Mouse (Mus musculus) hindbrain, postnatal 0 days (tissue): Measurements from ENCODE around the gene Ddx6. TPM values are rescaled to one million over a fixed set of nuclear protein-coding genes. Genes with fewer than 3 reads are reported as not detected.
"Not testable (repeated sequence)": the region's sequence is repeated elsewhere in the genome, so short reads cannot be mapped to it uniquely, and the experiment has no call there.

ENCODE experiments used
- ATAC-seq: fragments of 200-750 bp; cut with Nextera tagmentation; 2 replicates; pipeline ENCODE4 v1.8.0; 2017; ENCODE audit warnings: mild to moderate bottlenecking, moderate TSS enrichment, moderate library complexity
- DNase-seq: peaks from one replicate; pipeline ENCODE4 v3.0.0-alpha.2; 2015; ENCODE audit warnings: low spot score
- H3K27ac ChIP-seq: fragments of 300-500 bp; sonication (generic); 2 replicates; pipeline ENCODE4 v1.5.1; 2014; ENCODE audit warnings: mild to moderate bottlenecking
- H3K27me3 ChIP-seq: fragments of 300-500 bp; sonication (generic); 2 replicates; pipeline ENCODE4 v1.6.1; 2014; ENCODE audit warnings: low read length, mixed read lengths; ENCODE audit not compliant: insufficient read depth
- H3K36me3 ChIP-seq: fragments of 300-500 bp; sonication (generic); 2 replicates; pipeline ENCODE4 v1.6.1; 2014; ENCODE audit warnings: low read length, mixed read lengths; ENCODE audit not compliant: insufficient read depth
- H3K4me1 ChIP-seq: fragments of 300-500 bp; sonication (generic); 2 replicates; pipeline ENCODE4 v1.6.1; 2014; ENCODE audit warnings: antibody characterized with exemption, low read length, mixed read lengths; ENCODE audit not compliant: insufficient read depth
- H3K4me2 ChIP-seq: fragments of 300-500 bp; sonication (generic); 2 replicates; pipeline ENCODE4 v1.6.1; 2014; ENCODE audit warnings: low read depth, mild to moderate bottlenecking, low read length, moderate library complexity, mixed read lengths
- H3K4me3 ChIP-seq: fragments of 300-500 bp; sonication (generic); 2 replicates; pipeline ENCODE4 v1.5.1; 2014; ENCODE audit warnings: low read length
- H3K9ac ChIP-seq: fragments of 300-500 bp; sonication (generic); replicated peaks from 2 replicates; pipeline ENCODE4 v1.6.1; 2014; ENCODE audit warnings: mild to moderate bottlenecking, low read length, moderate library complexity, mixed read lengths
- H3K9me3 ChIP-seq: fragments of 300-500 bp; sonication (generic); 2 replicates; pipeline ENCODE4 v1.6.1; 2016; ENCODE audit warnings: low read length, mixed read lengths
- CTCF ChIP-seq: IDR thresholded peaks from 2 replicates; pipeline ENCODE4 v1.5.1; 2016; ENCODE audit warnings: antibody characterized with exemption, control low read depth, low read depth
- WGBS: fragments of 180-500 bp; shearing (Covaris S2); extraction: QIAGEN DNeasy Blood & Tissue Kit; methylation state at CpG from one replicate; pipeline ENCODE4 v1.1.7; 2014; 5-methylcytosine and 5-hydroxymethylcytosine counted together
- polyA plus RNA-seq: library from polyadenylated mRNA; unstranded; fragments of >200 nt; fragmentation: Nextera tagmentation; extraction: Ambion mirVana; gene quantifications from 2 replicates; pipeline ENCODE4 v1.2.1, GENCODE M21; 2015
- total RNA-seq: library from RNA; depleted of rRNA; stranded (reverse); fragments of >200 nt; gene quantifications from 2 replicates; pipeline ENCODE4 v1.2.3, GENCODE M21; 2014

Ddx6 gene
- total and polyA plus RNA-seq, 2 experiments from 2014 or later, result 22.7 to 52.9 TPM

GRCm38 (mm10) chr9:44570939-44571382, 33.7 kb upstream of the Ddx6 start:
- no peak overlapping the region for H3K9ac ChIP-seq
- H3K36me3 ChIP-seq, result no peaks in the 10 kb centered on the region
- no peaks in the 10 kb centered on the region for H3K27me3 ChIP-seq
- no peak overlapping the region for H3K4me3 ChIP-seq
- DNase-seq (no peak), ATAC-seq (no peak)
- H3K27ac ChIP-seq, result no peak overlapping the region
- H3K9me3 ChIP-seq, result no peaks in the 10 kb centered on the region
- WGBS, result 72% methylated on average over 12 of the region's 12 CpGs
- H3K4me2 ChIP-seq, result no peak overlapping the region
- no peaks in the 10 kb centered on the region for H3K4me1 ChIP-seq
- no peak for TF ChIP-seq CTCF

- H3K9me3 ChIP-seq, result no peaks in the 10 kb centered on the region
- no peak overlapping the region for H3K4me3 ChIP-seq
- H3K9ac ChIP-seq, result no peak overlapping the region
- TF ChIP-seq CTCF, result no peak
- ATAC-seq (no peak), DNase-seq (no peak)
- H3K4me1 ChIP-seq, result no peaks in the 10 kb centered on the region
- H3K27me3 ChIP-seq, result no peaks in the 10 kb centered on the region
- H3K4me2 ChIP-seq, result no peak overlapping the region
- H3K36me3 ChIP-seq, result no peaks in the 10 kb centered on the region
- no peak overlapping the region for H3K27ac ChIP-seq
- WGBS, result 72% methylated on average over 4 of the region's 4 CpGs
Measured at GRCm38 (mm10) chr9:44573306-44573705, 31.4 kb upstream of the Ddx6 start.

GRCm38 (mm10) chr9:44575095-44575494, 29.6 kb upstream of the Ddx6 start:
- no peaks in the 10 kb centered on the region for H3K9me3 ChIP-seq
- no peak for DNase-seq
- no peaks in the 10 kb centered on the region for H3K27me3 ChIP-seq
- no peaks in the 10 kb centered on the region for H3K4me1 ChIP-seq
- no peak overlapping the region for H3K27ac ChIP-seq
- no peaks in the 10 kb centered on the region for H3K36me3 ChIP-seq
- ATAC-seq, result no peak
- H3K9ac ChIP-seq, result no peak overlapping the region
- H3K4me2 ChIP-seq, result no peak overlapping the region
- no peak overlapping the region for H3K4me3 ChIP-seq
- TF ChIP-seq CTCF, result no peak
- WGBS, result 93% methylated on average over 2 of the region's 2 CpGs

- not testable (repeated sequence) for H3K4me2 ChIP-seq, H3K9ac ChIP-seq, H3K27me3 ChIP-seq, ATAC-seq, H3K9me3 ChIP-seq, H3K36me3 ChIP-seq, H3K4me1 ChIP-seq, H3K4me3 ChIP-seq, H3K27ac ChIP-seq, DNase-seq
- 92% methylated on average over 7 of the region's 7 CpGs for WGBS
Measured at GRCm38 (mm10) chr9:44576046-44576445, 28.6 kb upstream of the Ddx6 start.

- DNase-seq (no peak), ATAC-seq (no peak)
- Histone ChIP-seq H3K4me1 (no peaks in the 10 kb centered on the region), H3K27me3 (no peaks in the 10 kb centered on the region), H3K9me3 (no peaks in the 10 kb centered on the region), H3K27ac (no peak overlapping the region), H3K4me3 (no peak overlapping the region), H3K9ac (no peak overlapping the region), H3K36me3 (no peaks in the 10 kb centered on the region), H3K4me2 (no peak overlapping the region)
- TF ChIP-seq CTCF, result no peak
- 47% methylated on average over 6 of the region's 6 CpGs for WGBS
Measured at GRCm38 (mm10) chr9:44579392-44579791, 25.3 kb upstream of the Ddx6 start.

- Histone ChIP-seq H3K4me2 (no peak overlapping the region), H3K4me3 (no peak overlapping the region), H3K9ac (no peak overlapping the region), H3K36me3 (no peaks in the 10 kb centered on the region), H3K9me3 (no peaks in the 10 kb centered on the region), H3K27me3 (no peaks in the 10 kb centered on the region), H3K27ac (no peak overlapping the region), H3K4me1 (no peaks in the 10 kb centered on the region)
- no peak for ATAC-seq
- WGBS, result 90% methylated on average over 5 of the region's 5 CpGs
- TF ChIP-seq CTCF, result no peak
- no peak for DNase-seq
Measured at GRCm38 (mm10) chr9:44580085-44580484, 24.6 kb upstream of the Ddx6 start.

GRCm38 (mm10) chr9:44581423-44581822, 23.3 kb upstream of the Ddx6 start:
- no peak for ATAC-seq

More at GRCm38 (mm10) chr9:44581423-44581822, 23.3 kb upstream of the Ddx6 start:
- Histone ChIP-seq H3K4me1 (no peaks in the 10 kb centered on the region), H3K27ac (no peak overlapping the region), H3K4me3 (no peak overlapping the region), H3K9me3 (no peaks in the 10 kb centered on the region), H3K9ac (no peak overlapping the region), H3K36me3 (no peaks in the 10 kb centered on the region), H3K4me2 (no peak overlapping the region), H3K27me3 (no peaks in the 10 kb centered on the region)
- no peak for TF ChIP-seq CTCF
- no peak for DNase-seq
- 63% methylated on average over 3 of the region's 3 CpGs for WGBS
